Mouse (Mus musculus) adrenal gland, postnatal 14 days (tissue): Measurements from ENCODE around the gene Pou6f2. TPM values are rescaled to one million over a fixed set of nuclear protein-coding genes. Genes with fewer than 3 reads are reported as not detected.

Source experiments
- DNase-seq: peaks from one replicate; pipeline ENCODE4 v3.0.0; 2021; ENCODE audit warnings: mixed read lengths
- long read RNA-seq, 2 experiments: library from polyadenylated mRNA; stranded (forward); transcript quantifications; one replicate each; pipeline ENCODE4 v2.0.0; 2021
- total RNA-seq: library from RNA; stranded (reverse); gene quantifications from 2 replicates; pipeline ENCODE4 v1.2.3, GENCODE M21; 2021

Pou6f2 gene
- not detected in 2 replicates for total RNA-seq
- long read RNA-seq, experiment 1, result 0 reads
- long read RNA-seq, experiment 2, result 0 reads

GRCm38 (mm10) chr13:18397586-18397985 is at the start of gene Pou6f2:
TSS of gene Pou6f2 (minus strand) at chr13:18397686.
- DNase-seq, result no peak

DNA sequence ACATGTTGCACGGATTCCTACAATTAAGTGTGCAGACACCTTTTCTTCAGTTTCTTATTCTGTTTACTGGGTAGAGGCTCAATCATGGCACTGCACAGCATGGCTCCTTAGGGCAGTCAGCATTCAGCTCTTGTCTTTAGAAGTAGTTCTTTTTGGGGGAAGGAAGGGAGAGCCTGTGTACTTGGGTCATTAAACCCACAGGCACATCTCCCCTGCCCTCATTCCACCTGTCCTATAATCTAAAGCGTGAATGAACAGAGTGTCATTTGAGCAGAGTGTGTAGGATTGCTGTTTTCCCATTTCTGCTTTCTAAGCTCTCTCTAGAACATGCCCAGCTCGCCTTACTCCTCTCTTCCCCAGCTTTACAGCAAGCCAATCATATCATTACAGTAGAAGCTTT is 42.4 kb upstream of the Pou6f2 start:
- no peak for DNase-seq

- no peak for DNase-seq
Observed at GRCm38 (mm10) chr13:18387673-18388072, 9.8 kb downstream of the Pou6f2 start.

DNA sequence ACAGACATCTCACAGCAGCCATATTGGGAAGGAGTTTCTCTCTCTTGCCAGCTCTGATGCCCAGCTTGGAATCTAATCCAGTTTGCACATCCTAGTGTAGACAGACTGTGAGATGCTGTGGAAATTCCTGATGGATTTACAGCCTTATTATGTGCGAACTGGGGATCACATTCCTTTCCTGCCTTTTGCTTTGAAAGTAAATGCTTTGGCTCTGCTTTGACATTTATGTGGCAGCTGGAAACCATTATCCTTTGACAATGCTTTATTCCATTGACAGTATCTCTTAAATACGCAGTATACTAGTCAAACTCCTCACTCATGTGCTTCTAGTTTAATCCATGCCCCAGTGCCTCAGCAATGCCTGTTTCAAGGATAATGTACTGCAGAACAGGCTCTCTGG is 34.1 kb downstream of the Pou6f2 start:
- no peak for DNase-seq

GRCm38 (mm10) chr13:18344580-18345333 is 52.7 kb downstream of the Pou6f2 start:
- no peak for DNase-seq

DNA sequence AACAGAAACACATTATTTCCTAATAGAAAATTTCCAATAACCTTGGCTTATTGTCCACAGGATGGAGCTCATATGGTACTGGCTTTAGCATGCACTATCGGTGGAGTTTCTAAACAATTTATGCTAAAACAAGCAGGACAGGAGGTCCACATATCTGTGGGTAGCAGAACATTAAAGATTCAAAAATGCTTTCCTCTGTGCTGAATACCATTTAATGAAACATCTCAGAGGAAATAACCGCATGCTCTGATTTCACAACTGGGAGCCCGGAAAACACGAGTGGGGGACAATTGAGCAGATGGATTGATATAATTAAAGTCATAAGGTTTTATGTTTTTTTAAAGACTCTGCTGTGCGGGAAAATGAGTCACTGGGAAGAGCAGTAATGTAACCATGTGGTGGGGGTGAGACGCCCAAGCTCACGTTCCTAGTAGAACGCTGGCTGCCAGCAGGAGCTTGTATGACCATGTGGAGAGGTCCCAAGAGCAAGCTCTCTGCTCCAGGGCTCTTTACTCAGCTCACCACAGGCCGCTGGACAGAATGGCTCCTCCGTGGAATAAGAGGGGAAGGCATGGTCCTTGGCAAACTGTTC is 58.5 kb downstream of the Pou6f2 start:
- DNase-seq, result no peak

DNA sequence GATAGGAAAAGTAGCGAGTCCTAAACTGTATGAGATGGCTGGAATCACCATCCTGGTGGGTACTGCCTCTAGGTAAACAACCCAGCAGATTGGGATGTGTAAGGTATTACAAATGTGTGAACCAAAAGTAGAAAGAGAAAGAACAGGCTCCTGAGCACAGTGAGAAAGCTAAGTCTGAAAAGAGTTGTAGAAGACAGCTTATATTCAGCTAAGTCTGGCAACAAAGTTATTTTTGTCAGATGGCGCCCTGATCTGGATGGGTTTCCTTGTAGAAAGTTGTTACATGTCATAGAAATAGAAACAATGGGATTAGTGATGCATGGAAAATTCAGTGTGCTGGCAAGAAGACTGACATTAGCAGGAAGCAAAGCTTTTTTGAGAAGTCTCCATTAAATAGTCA is 59.5 kb downstream of the Pou6f2 start:
- no peak for DNase-seq

DNA sequence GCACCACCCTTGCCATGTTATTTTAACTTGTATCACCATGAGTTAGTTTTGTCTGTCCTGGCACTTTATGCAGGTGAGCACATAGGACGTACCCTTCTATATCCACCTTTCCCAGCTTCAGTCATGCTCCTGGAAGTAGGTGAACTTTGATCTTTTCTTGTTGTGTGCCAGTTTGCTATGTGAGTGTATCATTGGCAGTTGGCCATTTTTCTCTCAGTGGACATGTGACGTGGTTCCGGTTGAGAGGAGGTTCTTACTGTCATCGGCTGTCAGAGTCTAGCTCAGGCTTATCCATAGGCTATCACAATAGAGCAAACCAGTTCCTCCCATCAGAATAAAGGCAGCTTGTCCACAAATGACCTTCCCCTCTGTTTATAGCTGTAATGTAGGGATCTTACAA is 63.5 kb downstream of the Pou6f2 start:
- DNase-seq, result no peak

DNA sequence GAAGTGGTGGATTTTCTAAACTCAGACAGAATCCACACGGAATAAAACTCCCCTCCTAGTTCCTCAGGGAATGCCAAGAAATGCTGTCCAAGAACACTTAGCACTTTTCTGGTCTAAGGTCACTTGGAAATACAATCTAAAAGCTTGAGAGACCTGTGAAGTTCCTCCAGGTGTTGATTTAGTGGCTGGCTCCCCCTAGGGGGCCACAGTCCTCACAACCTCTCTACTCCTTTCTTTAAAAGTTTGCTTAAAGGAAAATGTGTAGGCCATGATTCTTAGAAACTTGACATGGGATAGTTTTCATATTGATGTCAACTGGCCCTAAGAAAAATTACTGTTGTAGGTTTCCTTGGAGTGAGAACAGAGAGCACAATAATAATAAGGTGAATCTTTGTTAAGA is 64.9 kb downstream of the Pou6f2 start:
- DNase-seq, result no peak

- no peak for DNase-seq
Observed at GRCm38 (mm10) chr13:18323980-18324678, 73.4 kb downstream of the Pou6f2 start.

DNA sequence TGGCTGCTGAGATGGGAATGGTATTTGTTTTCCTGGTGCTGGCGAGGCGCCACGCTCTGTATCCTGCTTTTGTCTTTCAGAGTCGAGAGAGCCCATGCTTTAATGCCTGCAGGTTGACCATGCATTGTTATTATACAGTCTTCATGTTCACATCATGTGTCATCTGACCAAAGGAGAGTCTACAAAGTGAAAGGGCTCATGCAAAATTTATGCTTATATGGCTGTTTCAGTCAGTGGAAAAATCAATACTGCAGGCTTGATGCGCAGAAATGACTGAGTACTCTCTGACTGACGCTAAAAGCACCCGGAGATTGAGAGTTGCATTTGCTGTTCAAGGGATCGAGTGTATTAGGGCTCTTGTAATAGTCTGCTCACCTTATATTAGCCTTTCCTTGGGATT is 74.1 kb downstream of the Pou6f2 start:
- DNase-seq, result no peak

DNA sequence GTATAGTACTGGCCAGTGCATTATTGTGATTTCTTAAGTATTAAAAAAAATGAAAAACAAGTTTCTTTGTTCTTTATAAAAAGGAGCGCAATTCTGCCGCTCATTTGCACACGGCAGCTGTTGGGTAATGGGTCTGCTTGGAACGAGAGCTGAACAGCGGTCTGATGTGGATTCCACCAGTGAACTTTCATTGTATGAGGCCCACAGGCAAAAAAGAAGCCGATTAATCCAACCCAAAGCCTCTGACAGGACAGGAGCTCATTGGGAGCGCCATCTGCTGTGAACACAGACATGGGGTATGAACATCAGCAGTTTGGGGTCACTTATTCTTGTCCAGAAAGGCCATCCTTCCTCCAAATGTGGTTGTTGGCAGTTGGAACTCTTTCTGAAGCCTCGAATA is 84.9 kb downstream of the Pou6f2 start:
- DNase-seq, result no peak

GRCm38 (mm10) chr13:18309024-18309423 is 88.5 kb downstream of the Pou6f2 start:
- DNase-seq, result no peak

GRCm38 (mm10) chr13:18306506-18307145 is 90.9 kb downstream of the Pou6f2 start:
- DNase-seq, result no peak

DNA sequence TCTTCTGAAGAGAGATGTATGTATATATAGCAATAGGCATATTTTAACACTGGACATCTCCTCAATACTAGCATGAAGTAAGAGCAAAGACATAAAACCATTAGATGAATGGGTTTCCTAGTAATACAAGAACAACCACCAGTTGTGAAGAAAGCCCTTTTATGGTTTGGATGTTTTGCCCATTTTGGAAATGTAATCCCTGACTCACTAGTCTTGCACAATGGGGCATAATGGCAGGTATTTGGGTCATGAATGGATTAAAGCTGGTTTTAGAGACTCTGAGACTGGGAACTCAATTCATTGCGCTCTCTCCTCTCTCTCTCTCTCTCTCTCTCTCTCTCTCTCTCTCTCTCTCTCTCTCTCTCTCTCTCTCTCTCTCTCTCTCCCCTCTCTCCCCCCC is 97.5 kb downstream of the Pou6f2 start:
- DNase-seq, result no peak

GRCm38 (mm10) chr13:18293438-18293837 is 104.0 kb downstream of the Pou6f2 start:
- DNase-seq, result no peak

DNA sequence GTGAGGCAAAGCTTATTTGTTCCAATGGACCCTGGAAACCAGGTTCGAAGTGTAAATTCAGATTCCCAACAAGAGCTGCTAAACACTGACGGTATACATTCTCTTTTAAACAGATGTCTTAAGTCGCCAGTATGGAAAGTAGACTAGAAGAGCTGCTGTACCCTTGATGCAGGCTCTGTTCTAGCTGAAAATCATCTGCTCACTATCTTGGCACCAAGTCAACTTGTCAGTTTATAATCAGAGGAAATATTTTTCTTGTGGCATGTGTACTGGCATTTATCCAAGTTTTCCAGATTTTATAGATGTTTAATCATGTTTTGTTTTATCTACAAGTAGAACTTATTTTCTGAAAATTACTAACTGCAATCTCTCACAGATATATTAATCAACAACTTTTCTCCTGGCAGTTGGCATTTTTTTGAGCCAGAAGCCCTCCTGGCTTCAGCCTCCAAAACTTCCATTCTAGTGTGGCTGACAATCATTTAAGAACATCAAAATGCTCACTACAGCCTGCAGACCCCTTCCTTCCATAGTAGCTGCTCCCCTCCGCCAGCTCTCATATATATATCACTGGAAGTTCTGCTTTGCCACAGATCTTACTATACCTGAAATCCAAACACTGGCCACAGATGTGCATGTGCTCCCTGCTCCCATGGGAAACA is 107.1 kb downstream of the Pou6f2 start:
- no peak for DNase-seq

DNA sequence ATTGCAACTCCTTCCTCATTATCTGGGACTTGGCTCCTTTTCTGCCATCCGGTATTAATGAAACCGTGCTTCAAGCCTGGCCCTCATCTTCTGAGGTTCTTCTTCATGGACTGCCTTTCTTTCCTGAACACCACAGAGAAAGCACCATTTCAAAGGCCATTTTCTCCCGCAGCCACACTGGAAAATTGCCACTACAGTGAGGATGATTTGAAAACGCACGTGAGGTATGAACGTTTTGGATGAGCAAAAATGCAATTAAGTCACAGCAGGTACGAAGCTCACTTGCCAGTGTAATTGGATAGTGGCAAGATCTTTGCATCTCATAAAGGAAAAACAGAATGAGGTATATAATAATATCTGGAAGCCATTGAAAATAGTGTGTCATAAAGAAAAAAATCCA is 110.0 kb downstream of the Pou6f2 start:
- no peak for DNase-seq

DNA sequence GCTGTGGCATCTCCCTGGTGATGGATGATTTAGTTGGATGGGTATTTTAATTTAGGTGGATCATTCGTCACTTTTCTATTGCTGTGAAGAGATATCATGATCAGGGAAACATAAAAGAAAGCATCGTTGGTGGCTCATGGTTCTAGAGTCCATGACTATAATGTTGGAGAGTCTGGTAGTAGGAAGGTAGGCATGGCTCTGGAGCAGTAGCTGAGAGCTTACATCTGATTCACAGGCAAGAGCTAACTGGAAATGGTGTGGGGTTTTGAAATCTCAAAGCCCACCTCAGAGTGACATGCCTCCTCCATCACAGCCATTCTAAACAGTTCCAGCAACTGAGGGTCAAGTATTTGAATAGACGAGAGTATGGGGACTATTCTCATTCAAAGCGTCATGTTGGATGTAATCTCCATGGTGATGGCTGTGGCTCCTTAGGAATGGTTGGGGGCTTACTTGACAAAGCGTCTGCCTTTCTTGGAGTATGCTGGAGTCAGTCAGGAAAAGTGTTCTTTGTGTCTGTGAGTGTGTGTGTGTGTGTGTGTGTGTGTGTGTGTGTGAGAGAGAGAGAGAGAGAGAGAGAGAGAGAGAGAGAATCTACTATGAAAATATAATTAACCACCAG is 115.0 kb downstream of the Pou6f2 start:
- DNase-seq, result no peak

GRCm38 (mm10) chr13:18281084-18281483 is 116.4 kb downstream of the Pou6f2 start:
- DNase-seq, result no peak

DNA sequence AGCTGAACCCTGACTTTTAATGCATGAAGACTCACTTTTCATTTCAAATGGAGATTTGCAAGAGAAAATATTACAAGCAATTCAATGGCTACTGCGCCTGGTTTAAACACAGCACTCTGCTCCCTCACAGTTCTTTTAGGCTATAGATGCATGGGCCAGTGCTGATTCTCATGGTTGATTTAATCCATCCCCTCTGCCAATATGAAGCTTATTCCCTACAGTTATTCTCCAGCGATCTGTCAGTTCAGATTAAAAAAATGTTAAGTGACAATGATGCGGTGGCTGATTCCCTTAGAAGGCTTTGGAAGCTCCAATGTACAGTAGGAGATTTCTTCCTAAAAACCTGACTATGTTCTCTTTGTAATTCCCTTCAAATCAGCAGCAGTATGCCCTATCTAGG is 144.4 kb downstream of the Pou6f2 start:
- no peak for DNase-seq
